ENCODE assay signal across 1 mouse cellular context in the genomic region with DNA sequence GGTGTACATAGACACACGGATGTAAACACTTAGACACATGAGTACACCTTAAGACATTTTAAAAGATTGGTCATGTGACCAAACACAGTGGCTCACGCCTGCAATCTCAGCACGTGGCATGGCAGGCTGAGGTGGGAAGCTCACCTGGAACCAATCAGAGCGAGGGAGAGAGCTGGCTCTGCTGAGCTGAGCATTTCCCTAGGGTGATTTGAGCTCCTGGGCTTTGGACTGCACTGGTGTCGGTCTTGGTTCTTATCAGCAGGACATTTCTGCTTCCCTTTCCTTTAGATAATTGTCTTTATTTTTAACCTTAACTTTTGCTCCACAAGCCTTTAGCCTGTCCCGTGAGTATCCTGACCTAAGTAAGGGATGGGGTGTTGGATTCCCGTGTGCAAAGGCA.
TF ChIP-seq lines count a peak whose summit lies in the region.

No protein-coding gene starts in this region.

TF ChIP-seq in CH12.LX, 34 proteins besides CTCF, POLR2A, EP300 and RAD21:
- TF ChIP-seq MAX (IDR thresholded peaks at IDR 0.05; ENCODE audit: low read length) (no peak), BHLHE40 (IDR thresholded peaks at IDR 0.05; ENCODE audit: low read depth, low read length) (0 out of 2 replicates have a peak, but pooled peaks have one; percentile 9), GABPA (IDR thresholded peaks at IDR 0.05; ENCODE audit: insufficient replicate concordance, low read depth, low read length) (no peak), ZC3H11A (IDR thresholded peaks at IDR 0.05; ENCODE audit: low read depth, low read length) (no peak), ETS1 (conservative IDR thresholded peaks at IDR 0.05; ENCODE audit: low read depth, low read length) (no peak), MAFK (IDR thresholded peaks at IDR 0.05; ENCODE audit: insufficient replicate concordance, low read length) (no peak), ELF1 (IDR thresholded peaks at IDR 0.05; ENCODE audit: low read depth, low read length) (no peak), JUN (IDR thresholded peaks at IDR 0.05; ENCODE audit: insufficient read depth, low read depth, low read length) (no peak)
